Mouse (Mus musculus): Measurements from ENCODE around the gene Cenps.

GRCm38 (mm10) chr4:149182192-149182591 is 44.8 kb upstream of the Cenps start:
- TF ChIP-seq CTCF (IDR thresholded peaks at IDR 0.05; ENCODE audit: extremely low read depth, insufficient read depth, low read length) (no peak), POLR2A (IDR thresholded peaks at IDR 0.05; ENCODE audit: extremely low read depth, insufficient read depth, low read length) (no peak)
